Mouse (Mus musculus) C2C12 (cell line): ENCODE measurements around the gene Fcamr.

ENCODE experiments used
- CTCF ChIP-seq: IDR thresholded peaks from one replicate; pipeline ENCODE4 v1.5.1; 2011; ENCODE audit not compliant: control insufficient read depth, insufficient read depth, insufficient read length
- FOSL1 ChIP-seq: IDR thresholded peaks from one replicate; pipeline ENCODE4 v1.8.0; 2011; ENCODE audit warnings: mild to moderate bottlenecking, low read length; ENCODE audit not compliant: poor library complexity, insufficient read depth, severe bottlenecking
- MAX ChIP-seq: IDR thresholded peaks from one replicate; pipeline ENCODE4 v1.6.1; 2011; ENCODE audit warnings: mild to moderate bottlenecking, control low read depth
- MYOD1 ChIP-seq: IDR thresholded peaks from one replicate; pipeline ENCODE4 v1.6.1; 2011; ENCODE audit warnings: low read depth; ENCODE audit not compliant: control insufficient read depth, insufficient read length
- MYOG ChIP-seq: IDR thresholded peaks from one replicate; pipeline ENCODE4 v1.6.1; 2011; ENCODE audit not compliant: control insufficient read depth, insufficient read length; ENCODE audit errors: extremely low read depth

GRCm38 (mm10) chr1:130759689-130760088 is 41.0 kb upstream of the Fcamr start:
- TF ChIP-seq CTCF (no peak), MYOG (no peak), MYOD1 (no peak), MAX (no peak), FOSL1 (no peak)
